Mouse (Mus musculus) heart, adult 11 months (tissue): ENCODE data around the gene 2610001J05Rik.

ENCODE experiments used
- DNase-seq: peaks from one replicate; pipeline ENCODE4 v3.0.0; 2022

The 2610001J05Rik gene

DNA sequence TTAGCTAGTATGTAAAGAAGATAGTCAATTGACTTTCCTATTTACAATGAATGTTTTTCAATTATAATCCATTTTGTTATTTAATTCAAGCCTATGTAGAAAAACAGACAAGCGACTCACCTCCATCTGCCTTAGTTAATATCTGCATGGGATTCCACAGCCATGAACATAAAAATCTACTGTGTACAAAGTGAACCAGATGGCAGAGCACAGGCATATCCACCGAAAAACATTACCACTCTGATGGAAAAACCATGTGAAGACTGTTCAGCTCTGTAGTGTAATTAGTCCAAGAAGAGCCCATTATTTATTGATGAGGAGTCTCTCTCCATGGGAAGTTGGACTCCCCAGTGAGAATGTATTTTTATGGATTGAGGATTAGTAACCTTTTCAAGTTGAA, 38.5 kb downstream of the 2610001J05Rik start:
- DNase-seq, result no peak

DNA sequence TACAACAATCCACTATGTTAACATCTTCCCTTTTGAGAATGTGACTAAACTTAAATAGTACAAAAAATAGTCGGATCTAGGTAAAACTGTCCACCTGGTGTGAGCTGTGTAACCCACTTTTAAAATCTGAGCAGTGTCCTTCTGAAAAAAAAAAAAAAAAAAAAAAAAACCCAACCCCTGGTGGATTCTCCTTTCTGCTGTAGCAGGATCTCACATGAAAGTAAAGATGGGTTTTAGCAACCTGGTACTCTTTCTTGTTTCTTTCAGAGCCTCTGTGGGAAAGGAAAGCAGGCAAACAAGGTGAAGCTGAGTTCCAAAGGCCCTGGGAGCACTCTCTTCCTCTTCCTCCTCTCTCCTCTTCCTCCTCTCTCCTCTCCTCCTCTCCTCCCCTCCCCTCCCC, 42.4 kb downstream of the 2610001J05Rik start:
- DNase-seq, result no peak
